In the genomic region with DNA sequence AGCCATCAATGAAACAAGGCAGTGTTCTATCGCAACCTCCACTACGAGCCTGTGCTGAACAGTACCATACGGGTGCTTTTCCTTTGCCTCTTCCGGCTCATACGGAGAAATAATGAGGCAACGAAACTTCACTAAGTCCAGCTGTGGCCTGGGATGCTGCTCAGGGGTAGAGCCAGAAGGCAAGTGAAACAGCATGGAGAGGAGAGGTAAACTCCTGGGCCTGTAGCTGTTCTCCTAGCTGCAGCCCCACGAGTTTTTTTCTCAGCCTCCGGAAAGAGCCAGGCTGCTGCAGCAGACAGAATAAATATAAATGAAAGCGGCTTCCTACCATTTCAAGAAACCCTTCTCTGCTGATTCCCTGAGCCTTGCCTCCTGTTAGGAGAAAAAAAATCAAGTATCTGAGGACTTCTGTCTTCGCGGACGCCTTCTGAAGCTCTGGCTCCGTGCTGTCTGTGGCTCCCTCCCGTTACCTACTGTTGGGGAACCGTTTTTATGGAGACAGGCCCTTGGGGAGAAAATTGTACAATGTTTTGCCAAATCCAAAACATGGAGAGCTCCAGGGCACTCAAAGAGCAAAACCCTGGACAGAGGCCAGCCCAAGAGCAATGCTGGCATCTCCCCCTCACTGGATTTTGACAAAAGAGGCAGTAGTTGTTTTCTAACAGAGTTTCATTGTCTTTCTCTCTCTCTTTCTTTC, we compare ENCODE assay signal across 8 mouse cellular contexts.
DNase-seq lines count a peak whose midpoint lies in the region; ATAC-seq lines count a peak whose summit lies in the region.

No protein-coding gene starts in this region.

- no peak overlapping the region for H3K4me2 ChIP-seq in midbrain, embryonic 14.5 days (ENCODE audit: low read length)
- H3K4me2 ChIP-seq in midbrain, embryonic 11.5 days: no peak overlapping the region

- no peaks in the 10 kb centered on the region for H3K9me3 ChIP-seq in midbrain, embryonic 14.5 days (ENCODE audit: control insufficient read depth, low read length)
- H3K9me3 ChIP-seq in midbrain, embryonic 11.5 days (ENCODE audit: control insufficient read depth, low read length): no peaks in the 10 kb centered on the region

- H3K27me3 ChIP-seq in midbrain, embryonic 14.5 days (ENCODE audit: control insufficient read depth, insufficient read depth, low read length): no peaks in the 10 kb centered on the region
- no peaks in the 10 kb centered on the region for H3K27me3 ChIP-seq in midbrain, embryonic 11.5 days (ENCODE audit: control insufficient read depth, insufficient read depth, low read length)

- H3K4me1 ChIP-seq in midbrain, embryonic 14.5 days (ENCODE audit: control insufficient read depth, insufficient read depth, low read length): no peaks in the 10 kb centered on the region
- no peaks in the 10 kb centered on the region for H3K4me1 ChIP-seq in midbrain, embryonic 11.5 days (ENCODE audit: control insufficient read depth, insufficient read depth, low read length)

- WGBS in midbrain, embryonic 14.5 days: 79% methylated on average over 15 of the region's 15 CpGs
- 83% methylated on average over 15 of the region's 15 CpGs for WGBS in midbrain, embryonic 11.5 days

- H3K4me3 ChIP-seq in midbrain, embryonic 14.5 days (replicated peaks; ENCODE audit: low read depth, low read length): no peak overlapping the region
- H3K4me3 ChIP-seq in midbrain, embryonic 11.5 days (ENCODE audit: low read depth, low read length): no peak overlapping the region

- no peak for ATAC-seq in midbrain, embryonic 14.5 days (ENCODE audit: low FRiP score, low TSS enrichment)
- no peak for ATAC-seq in midbrain, embryonic 11.5 days (ENCODE audit: low FRiP score)

- no peak overlapping the region for H3K9ac ChIP-seq in midbrain, embryonic 14.5 days (replicated peaks; ENCODE audit: low read length)
- H3K9ac ChIP-seq in midbrain, embryonic 11.5 days (ENCODE audit: low read length): no peak overlapping the region

- H3K27ac ChIP-seq in midbrain, embryonic 14.5 days (replicated peaks; ENCODE audit: low read depth, low read length): no peak overlapping the region; the same call in 1 of the 2 replicates
- no peak overlapping the region for H3K27ac ChIP-seq in midbrain, embryonic 11.5 days (ENCODE audit: low read depth, low read length)

- DNase-seq in cerebellum, postnatal 14 days: peak; percentile 29 to 48
- DNase-seq in cerebellum, adult 18-20 months: no peak
- peak; percentile 55 for DNase-seq in midbrain, embryonic 14.5 days
- DNase-seq in midbrain, embryonic 11.5 days (ENCODE audit: low spot score, missing footprints): no peak
- DNase-seq in kidney, postnatal 10 days: peak; percentile 55
- DNase-seq in lung, postnatal 10 days: peak; percentile 32
- DNase-seq in testis, postnatal 14 days (ENCODE audit: low spot score): peak; percentile 6
- DNase-seq in urinary bladder, postnatal 25 days (ENCODE audit: low spot score): no peak

- no peaks in the 10 kb centered on the region for H3K36me3 ChIP-seq in midbrain, embryonic 14.5 days (ENCODE audit: control insufficient read depth, insufficient read depth, low read length)
- no peaks in the 10 kb centered on the region for H3K36me3 ChIP-seq in midbrain, embryonic 11.5 days (ENCODE audit: control insufficient read depth, insufficient read depth, low read length)

Comparison
In these comparisons a context has a peak if more than half of its experiments do, and no peak if none do; other contexts are left out.
1. DNase-seq: peak in cerebellum, postnatal 14 days (2 of 2), midbrain, embryonic 14.5 days (single experiment), kidney, postnatal 10 days (single experiment), lung, postnatal 10 days (single experiment) and testis, postnatal 14 days (single experiment); none in cerebellum, adult 18-20 months (0 of 2), midbrain, embryonic 11.5 days (single experiment) and urinary bladder, postnatal 25 days (single experiment).